Mouse (Mus musculus) small intestine, adult 2 months (tissue): ENCODE results near the gene Clmn. TPM values are rescaled to one million over a fixed set of nuclear protein-coding genes. Genes with fewer than 3 reads are reported as not detected.
A peak's percentile ranks its signal among the peaks of the same experiment; 100 is the strongest.

Source experiments
- H3K27ac ChIP-seq: fragments of 200-500 bp; 2 replicates; pipeline ENCODE4 v1.5.1; 2012; ENCODE audit warnings: low read depth, low read length, control low read depth, inconsistent platforms; ENCODE audit not compliant: insufficient read depth
- H3K27me3 ChIP-seq: fragments of 200-500 bp; 2 replicates; pipeline ENCODE4 v1.6.1; 2012; ENCODE audit warnings: mild to moderate bottlenecking, moderate library complexity, low read length, inconsistent platforms; ENCODE audit not compliant: control insufficient read depth, insufficient read depth
- H3K36me3 ChIP-seq: fragments of 200-500 bp; 2 replicates; pipeline ENCODE4 v1.6.1; 2012; ENCODE audit warnings: mild to moderate bottlenecking, low read length, control low read depth, inconsistent platforms; ENCODE audit not compliant: control insufficient read depth, insufficient read depth
- H3K4me1 ChIP-seq: fragments of 200-500 bp; 2 replicates; pipeline ENCODE4 v1.6.1; 2012; ENCODE audit warnings: low read length, inconsistent platforms, mixed read lengths; ENCODE audit not compliant: control insufficient read depth, insufficient read depth, insufficient read length
- H3K4me3 ChIP-seq: fragments of 200-500 bp; 2 replicates; pipeline ENCODE4 v1.5.1; 2012; ENCODE audit warnings: low read depth, mild to moderate bottlenecking, control low read depth, inconsistent platforms, low read length, moderate library complexity
- CTCF ChIP-seq: fragments of 200-500 bp; IDR thresholded peaks from 2 replicates; pipeline ENCODE4 v1.5.1; 2012; ENCODE audit warnings: low read depth, mild to moderate bottlenecking, control low read depth, inconsistent platforms, low read length, moderate library complexity, mixed read lengths; ENCODE audit not compliant: insufficient replicate concordance, insufficient read length; ENCODE audit errors: extremely low read depth
- POLR2A ChIP-seq: fragments of 200-500 bp; IDR thresholded peaks from 2 replicates; pipeline ENCODE4 v1.6.1; 2012; ENCODE audit warnings: low read depth, mild to moderate bottlenecking, control low read depth, inconsistent platforms, low read length, moderate library complexity
- WGBS: fragments of 180-500 bp; shearing (Covaris S2); methylation state at CpG from one replicate; pipeline ENCODE4 v1.1.7; 2018; 5-methylcytosine and 5-hydroxymethylcytosine counted together
- polyA plus RNA-seq: library from polyadenylated mRNA; depleted of rRNA; stranded (reverse); fragments of >200 nt; gene quantifications from 2 replicates; pipeline ENCODE4 v1.2.3, GENCODE M21; 2012

Gene Clmn
- polyA plus RNA-seq, 1 experiment: 3.4 TPM

DNA sequence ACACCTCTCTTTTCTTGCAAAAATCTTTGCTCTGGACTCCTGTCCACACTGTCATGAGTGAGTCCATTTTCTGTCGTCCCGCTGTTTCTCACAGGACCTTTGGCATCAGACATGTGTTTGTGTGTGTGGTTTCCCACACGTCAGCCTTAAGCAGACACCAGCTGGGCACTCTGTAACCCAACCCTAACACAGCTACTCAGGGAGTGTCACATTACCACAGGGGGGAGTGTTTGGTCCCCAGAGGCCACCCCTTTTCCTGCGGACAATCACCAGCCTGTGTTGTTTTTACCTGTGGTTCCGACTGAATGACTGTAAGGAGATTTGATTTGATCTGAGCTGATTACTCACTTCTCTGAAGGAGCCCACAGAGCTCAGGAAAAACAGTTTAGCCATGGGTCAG is 39.3 kb upstream of the Clmn start:
- TF ChIP-seq POLR2A (no peak), CTCF (no peak)
- Histone ChIP-seq H3K36me3 (no peaks in the 10 kb centered on the region), H3K4me1 (no peaks in the 10 kb centered on the region), H3K27me3 (0 out of 2 replicates have a peak, but pooled peaks cover 2% of the 10 kb centered on the region), H3K4me3 (no peak overlapping the region), H3K27ac (no peak overlapping the region)
- 31% methylated on average over 5 of the region's 5 CpGs for WGBS

DNA sequence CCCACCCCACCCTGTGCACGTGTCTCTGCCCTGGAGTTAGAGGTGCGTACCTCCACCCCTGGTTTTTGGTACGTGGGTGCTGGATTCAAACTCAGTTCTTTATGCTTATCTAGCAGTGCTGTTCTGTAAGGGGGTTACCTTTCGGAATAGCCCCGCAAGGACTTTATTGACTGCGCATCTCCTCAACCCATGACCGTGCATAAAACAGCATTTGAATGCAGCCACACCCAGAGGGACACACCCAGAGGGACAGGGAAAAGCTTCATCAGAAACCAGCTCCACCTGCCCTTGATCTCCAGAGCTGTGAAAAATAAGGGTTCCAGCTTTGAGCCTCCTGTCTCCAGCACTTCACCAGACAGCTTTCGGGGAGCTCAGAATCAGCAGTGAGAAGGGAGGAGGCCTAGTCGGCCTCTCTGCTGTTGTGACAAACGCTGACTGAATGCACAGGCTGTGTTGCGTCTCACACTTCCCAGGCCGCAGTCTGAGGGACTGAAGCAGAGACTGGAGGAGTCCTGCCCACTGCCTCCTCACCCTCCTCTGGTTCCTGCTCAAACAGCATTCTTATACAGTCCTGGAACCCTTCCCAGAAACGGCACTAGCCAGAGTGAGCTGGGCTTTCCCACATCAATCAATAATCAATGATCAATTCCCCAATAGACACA is 37.6 kb upstream of the Clmn start:
- Histone ChIP-seq H3K27ac (no peak overlapping the region), H3K4me1 (peaks cover 4% of the 10 kb centered on the region; the same call in 1 of the 2 replicates), H3K36me3 (no peaks in the 10 kb centered on the region), H3K4me3 (no peak overlapping the region), H3K27me3 (0 out of 2 replicates have a peak, but pooled peaks cover 2% of the 10 kb centered on the region)
- TF ChIP-seq POLR2A: no peak
- TF ChIP-seq CTCF: no peak
- WGBS: 78% methylated on average over 13 of the region's 13 CpGs

DNA sequence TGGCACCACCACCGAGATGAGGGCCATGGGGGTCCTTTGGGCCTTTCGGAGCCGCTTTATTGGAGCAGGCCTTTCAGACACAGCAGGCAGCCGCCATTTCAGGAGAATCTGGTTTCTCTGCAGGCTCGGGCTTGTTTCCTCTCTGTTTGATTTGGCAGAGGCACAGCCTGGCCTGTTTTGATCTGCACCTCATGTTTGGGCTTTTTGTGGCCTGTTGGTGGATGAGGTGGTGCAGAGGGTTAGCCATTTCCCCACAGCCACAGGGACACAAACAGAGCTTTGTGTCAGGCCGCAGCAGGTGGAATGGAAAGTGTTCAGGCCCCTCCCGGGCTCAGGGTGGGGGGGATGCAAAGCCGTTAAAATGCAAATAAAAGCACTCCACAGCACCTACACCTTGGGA is 36.4 kb upstream of the Clmn start:
- Histone ChIP-seq H3K27me3 (0 out of 2 replicates have a peak, but pooled peaks cover 2% of the 10 kb centered on the region), H3K36me3 (no peaks in the 10 kb centered on the region), H3K4me1 (peaks cover 4% of the 10 kb centered on the region; the same call in 1 of the 2 replicates), H3K27ac (no peak overlapping the region), H3K4me3 (no peak overlapping the region)
- no peak for TF ChIP-seq CTCF
- TF ChIP-seq POLR2A: no peak
- 76% methylated on average over 8 of the region's 8 CpGs for WGBS

DNA sequence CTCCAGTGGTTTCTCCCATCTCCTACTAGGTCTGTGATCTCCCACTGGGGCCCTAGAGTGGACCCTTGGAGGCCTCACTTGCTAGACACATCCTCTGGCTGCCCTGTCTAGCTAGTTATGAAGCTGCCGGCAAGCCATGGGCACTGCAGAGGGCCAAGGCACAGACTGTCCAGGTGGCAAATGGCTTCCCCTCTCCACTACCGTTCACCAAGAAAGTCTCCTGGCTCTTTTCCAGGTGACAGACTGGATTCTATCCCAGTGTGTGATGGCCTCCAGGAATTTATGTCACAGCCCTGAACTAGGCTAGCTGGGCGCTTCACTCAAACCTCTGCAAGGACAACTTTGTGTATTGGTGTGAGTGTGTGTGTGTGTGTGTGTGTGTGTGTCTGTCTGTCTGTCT is 35.0 kb upstream of the Clmn start:
- no peaks in the 10 kb centered on the region for H3K36me3 ChIP-seq
- WGBS: 61% methylated on average over 3 of the region's 3 CpGs
- no peak overlapping the region for H3K4me3 ChIP-seq
- H3K27ac ChIP-seq: no peak overlapping the region
- peaks cover 4% of the 10 kb centered on the region; the same call in 1 of the 2 replicates for H3K4me1 ChIP-seq
- TF ChIP-seq CTCF: no peak
- TF ChIP-seq POLR2A: no peak
- H3K27me3 ChIP-seq: 0 out of 2 replicates have a peak, but pooled peaks cover 2% of the 10 kb centered on the region

DNA sequence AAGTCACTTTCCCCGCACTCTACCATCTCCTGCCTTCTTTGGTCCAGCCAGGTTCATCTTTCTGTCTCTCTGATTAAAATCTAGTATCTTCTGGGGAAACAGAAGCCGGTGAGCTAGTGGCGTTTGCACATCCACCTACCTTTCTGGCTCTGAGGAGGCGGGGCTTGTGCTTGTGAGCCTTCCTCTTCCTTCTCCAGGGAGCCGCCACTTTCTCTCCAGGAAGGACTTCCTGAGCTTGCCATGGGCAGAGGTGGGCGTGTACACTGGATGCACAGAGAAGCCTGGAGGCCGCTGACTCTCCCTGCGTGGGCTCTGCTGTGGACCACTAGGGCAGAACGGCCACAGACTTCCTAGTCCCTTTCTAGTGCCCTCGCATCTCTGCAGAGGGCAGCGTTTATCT is 34.3 kb upstream of the Clmn start:
- no peak overlapping the region for H3K27ac ChIP-seq

DNA sequence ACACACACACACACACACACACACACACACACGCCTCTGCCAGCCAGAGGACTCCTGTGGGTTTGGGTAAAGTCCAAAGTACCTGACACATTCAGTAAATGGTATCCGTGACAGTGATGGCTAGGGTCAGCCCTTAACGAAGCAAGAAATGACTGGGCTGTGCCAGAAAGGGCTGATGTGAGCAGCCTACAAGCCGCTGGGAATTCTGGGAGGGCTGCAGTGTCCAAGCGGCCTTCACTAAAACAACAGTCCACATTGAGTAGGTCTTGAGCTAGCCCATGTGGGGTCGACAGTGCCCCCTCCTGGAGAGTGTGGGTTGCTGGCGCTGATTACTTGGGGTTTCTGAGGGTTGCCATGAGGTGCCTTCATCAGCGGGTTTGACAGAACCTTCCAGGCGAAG is 33.8 kb upstream of the Clmn start:
- TF ChIP-seq CTCF: peak; percentile 27; the same call in 1 of the 2 replicates
- TF ChIP-seq POLR2A: no peak
- Histone ChIP-seq H3K36me3 (no peaks in the 10 kb centered on the region), H3K4me3 (no peak overlapping the region), H3K27ac (no peak overlapping the region), H3K4me1 (peaks cover 4% of the 10 kb centered on the region; the same call in 1 of the 2 replicates), H3K27me3 (peaks cover 4% of the 10 kb centered on the region; the same call in 1 of the 2 replicates)
- 51% methylated on average over 9 of the region's 9 CpGs for WGBS

More for the DNA sequence above, 34.3 kb upstream of the Clmn start:
- TF ChIP-seq CTCF (no peak), POLR2A (no peak)
- Histone ChIP-seq H3K36me3 (no peaks in the 10 kb centered on the region), H3K27me3 (peaks cover 3% of the 10 kb centered on the region; the same call in 1 of the 2 replicates), H3K4me1 (peaks cover 4% of the 10 kb centered on the region; the same call in 1 of the 2 replicates), H3K4me3 (no peak overlapping the region)
- 40% methylated on average over 11 of the region's 11 CpGs for WGBS

DNA sequence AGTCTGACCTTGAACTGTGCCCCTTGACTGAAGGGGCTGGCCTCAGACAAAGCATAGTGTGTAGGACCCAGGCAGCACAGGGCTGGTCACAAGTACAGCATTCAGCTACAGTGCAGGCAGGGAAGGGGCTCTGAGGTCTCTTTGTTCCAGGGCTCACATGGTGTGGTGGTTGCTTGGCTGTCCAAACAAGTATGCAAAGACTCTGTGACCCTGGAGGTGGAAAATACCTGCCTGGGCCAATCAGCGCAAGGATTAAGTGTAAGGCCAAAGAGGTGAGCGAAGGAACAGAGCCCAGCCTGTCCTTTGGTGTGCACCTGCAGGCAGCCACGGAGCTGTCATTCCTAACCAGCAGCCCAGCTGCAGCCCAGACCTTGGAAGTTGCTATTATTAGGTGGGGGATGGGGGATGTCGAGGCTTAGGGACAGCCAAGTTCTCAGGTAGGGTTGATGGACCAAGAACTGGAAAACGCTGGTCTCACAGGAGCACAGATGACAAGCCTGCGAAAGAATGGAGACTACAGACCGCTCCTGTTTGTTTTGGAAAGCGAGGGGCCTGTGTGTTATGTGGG is 32.3 kb upstream of the Clmn start:
- 79% methylated on average over 8 of the region's 8 CpGs for WGBS
- no peaks in the 10 kb centered on the region for H3K36me3 ChIP-seq
- H3K4me3 ChIP-seq: no peak overlapping the region
- TF ChIP-seq POLR2A: no peak
- no peak for TF ChIP-seq CTCF
- peaks cover 7% of the 10 kb centered on the region; the same call in 1 of the 2 replicates for H3K27me3 ChIP-seq
- no peak overlapping the region for H3K27ac ChIP-seq
- peaks cover 4% of the 10 kb centered on the region; the same call in 1 of the 2 replicates for H3K4me1 ChIP-seq
